Mouse (Mus musculus): ENCODE data around the gene Herc2. TPM values are rescaled to one million over a fixed set of nuclear protein-coding genes. Genes with fewer than 3 reads are reported as not detected.

Gene Herc2
- polyA plus RNA-seq, 1 experiment from 2014 or later, result 36.5 TPM

GRCm38 (mm10) chr7:56089097-56089496, 39.1 kb downstream of the Herc2 start:
- Histone ChIP-seq H3K4me3 (no peak overlapping the region), H3K36me3 (peaks cover 61% of the 10 kb centered on the region), H3K4me2 (replicated peaks) (no peak overlapping the region), H3K9ac (no peak overlapping the region), H3K9me3 (no peaks in the 10 kb centered on the region), H3K27me3 (replicated peaks) (no peaks in the 10 kb centered on the region), H3K4me1 (0 out of 2 replicates have a peak, but pooled peaks cover 3% of the 10 kb centered on the region), H3K27ac (no peak overlapping the region)
- 82% methylated on average over 3 of the region's 3 CpGs for WGBS
- no peak for ATAC-seq (ENCODE audit: low FRiP score, low read depth)

- ATAC-seq (ENCODE audit: low FRiP score, low read depth), result no peak
- peaks cover 63% of the 10 kb centered on the region for H3K36me3 ChIP-seq
- H3K27ac ChIP-seq, result no peak overlapping the region
- WGBS, result 94% methylated on average over 5 of the region's 5 CpGs
- no peak overlapping the region for H3K4me2 ChIP-seq (replicated peaks)
- no peak overlapping the region for H3K9ac ChIP-seq
- H3K27me3 ChIP-seq (replicated peaks), result no peaks in the 10 kb centered on the region
- no peaks in the 10 kb centered on the region for H3K9me3 ChIP-seq
- H3K4me1 ChIP-seq, result no peaks in the 10 kb centered on the region
- no peak overlapping the region for H3K4me3 ChIP-seq
Observed at GRCm38 (mm10) chr7:56091445-56091844, 41.4 kb downstream of the Herc2 start.

- H3K4me1 ChIP-seq, result no peaks in the 10 kb centered on the region
- H3K27me3 ChIP-seq (replicated peaks), result no peaks in the 10 kb centered on the region
- H3K4me3 ChIP-seq, result no peak overlapping the region
- WGBS, result 92% methylated on average over 5 of the region's 5 CpGs
- no peak overlapping the region for H3K4me2 ChIP-seq (replicated peaks)
- ATAC-seq (ENCODE audit: low FRiP score, low read depth), result no peak
- peaks cover 62% of the 10 kb centered on the region for H3K36me3 ChIP-seq
- no peak overlapping the region for H3K9ac ChIP-seq
- H3K27ac ChIP-seq, result no peak overlapping the region
- no peaks in the 10 kb centered on the region for H3K9me3 ChIP-seq
Observed at GRCm38 (mm10) chr7:56102293-56102847, 52.4 kb downstream of the Herc2 start.

- Histone ChIP-seq H3K27ac (no peak overlapping the region), H3K36me3 (peaks cover 23% of the 10 kb centered on the region), H3K4me3 (no peak overlapping the region), H3K4me2 (replicated peaks) (no peak overlapping the region), H3K27me3 (replicated peaks) (no peaks in the 10 kb centered on the region), H3K4me1 (no peaks in the 10 kb centered on the region), H3K9me3 (no peaks in the 10 kb centered on the region), H3K9ac (no peak overlapping the region)
- ATAC-seq (ENCODE audit: low FRiP score, low read depth), result no peak
- 92% methylated on average over 6 of the region's 6 CpGs for WGBS
Observed at GRCm38 (mm10) chr7:56112999-56113398, 63.0 kb downstream of the Herc2 start.

GRCm38 (mm10) chr7:56114148-56114547, 64.2 kb downstream of the Herc2 start:
- H3K9ac ChIP-seq, result no peak overlapping the region
- 98% methylated on average over 1 of the region's 1 CpGs for WGBS
- H3K27ac ChIP-seq, result no peak overlapping the region
- no peaks in the 10 kb centered on the region for H3K4me1 ChIP-seq
- no peaks in the 10 kb centered on the region for H3K9me3 ChIP-seq
- no peaks in the 10 kb centered on the region for H3K27me3 ChIP-seq (replicated peaks)
- no peak overlapping the region for H3K4me2 ChIP-seq (replicated peaks)
- no peak overlapping the region for H3K4me3 ChIP-seq
- peaks cover 19% of the 10 kb centered on the region for H3K36me3 ChIP-seq
- no peak for ATAC-seq (ENCODE audit: low FRiP score, low read depth)

- H3K4me3 ChIP-seq, result no peak overlapping the region
- 86% methylated on average over 7 of the region's 7 CpGs for WGBS
- no peaks in the 10 kb centered on the region for H3K9me3 ChIP-seq
- H3K9ac ChIP-seq, result no peak overlapping the region
- H3K36me3 ChIP-seq, result peaks cover 31% of the 10 kb centered on the region
- no peak overlapping the region for H3K4me2 ChIP-seq (replicated peaks)
- no peak for ATAC-seq (ENCODE audit: low FRiP score, low read depth)
- H3K27me3 ChIP-seq (replicated peaks), result no peaks in the 10 kb centered on the region
- H3K27ac ChIP-seq, result no peak overlapping the region
- H3K4me1 ChIP-seq, result no peaks in the 10 kb centered on the region
Observed at GRCm38 (mm10) chr7:56120968-56121367, 71.0 kb downstream of the Herc2 start.

GRCm38 (mm10) chr7:56121425-56121824, 71.4 kb downstream of the Herc2 start:
- Histone ChIP-seq H3K9me3 (no peaks in the 10 kb centered on the region), H3K9ac (no peak overlapping the region), H3K4me1 (no peaks in the 10 kb centered on the region), H3K36me3 (peaks cover 34% of the 10 kb centered on the region), H3K27ac (no peak overlapping the region), H3K4me2 (replicated peaks) (no peak overlapping the region), H3K4me3 (no peak overlapping the region), H3K27me3 (replicated peaks) (no peaks in the 10 kb centered on the region)
- 97% methylated on average over 5 of the region's 5 CpGs for WGBS
- no peak for ATAC-seq (ENCODE audit: low FRiP score, low read depth)

GRCm38 (mm10) chr7:56128080-56128479, 78.1 kb downstream of the Herc2 start:
- H3K4me1 ChIP-seq, result no peaks in the 10 kb centered on the region
- 94% methylated on average over 3 of the region's 3 CpGs for WGBS
- ATAC-seq (ENCODE audit: low FRiP score, low read depth), result no peak
- no peaks in the 10 kb centered on the region for H3K9me3 ChIP-seq
- no peak overlapping the region for H3K9ac ChIP-seq
- H3K4me3 ChIP-seq, result no peak overlapping the region
- H3K27me3 ChIP-seq (replicated peaks), result no peaks in the 10 kb centered on the region
- no peak overlapping the region for H3K27ac ChIP-seq
- no peak overlapping the region for H3K4me2 ChIP-seq (replicated peaks)
- H3K36me3 ChIP-seq, result peaks cover 31% of the 10 kb centered on the region

- 96% methylated on average over 3 of the region's 3 CpGs for WGBS
- H3K27ac ChIP-seq, result no peak overlapping the region
- H3K36me3 ChIP-seq, result peaks cover 41% of the 10 kb centered on the region
Observed at GRCm38 (mm10) chr7:56129577-56129976, 79.6 kb downstream of the Herc2 start.

GRCm38 (mm10) chr7:56131548-56131947, 81.6 kb downstream of the Herc2 start:
- Histone ChIP-seq H3K27ac (no peak overlapping the region), H3K9ac (no peak overlapping the region), H3K4me2 (replicated peaks) (no peak overlapping the region), H3K4me3 (no peak overlapping the region), H3K36me3 (peaks cover 45% of the 10 kb centered on the region), H3K4me1 (no peaks in the 10 kb centered on the region), H3K27me3 (replicated peaks) (no peaks in the 10 kb centered on the region), H3K9me3 (no peaks in the 10 kb centered on the region)
- no peak for ATAC-seq (ENCODE audit: low FRiP score, low read depth)
- 89% methylated on average over 6 of the region's 6 CpGs for WGBS

More at GRCm38 (mm10) chr7:56129577-56129976, 79.6 kb downstream of the Herc2 start:
- no peak overlapping the region for H3K4me2 ChIP-seq (replicated peaks)
- no peak overlapping the region for H3K9ac ChIP-seq
- H3K9me3 ChIP-seq, result no peaks in the 10 kb centered on the region
- no peak overlapping the region for H3K4me3 ChIP-seq
- no peaks in the 10 kb centered on the region for H3K4me1 ChIP-seq
- ATAC-seq (ENCODE audit: low FRiP score, low read depth), result no peak
- no peaks in the 10 kb centered on the region for H3K27me3 ChIP-seq (replicated peaks)

- peaks cover 37% of the 10 kb centered on the region for H3K36me3 ChIP-seq
Observed at GRCm38 (mm10) chr7:56138706-56139105, 88.7 kb downstream of the Herc2 start.

GRCm38 (mm10) chr7:56146424-56146823, 96.4 kb downstream of the Herc2 start:
- H3K36me3 ChIP-seq, result peaks cover 37% of the 10 kb centered on the region
- WGBS, result 97% methylated on average over 3 of the region's 3 CpGs
- no peak overlapping the region for H3K4me3 ChIP-seq
- no peak overlapping the region for H3K4me2 ChIP-seq (replicated peaks)
- ATAC-seq (ENCODE audit: low FRiP score, low read depth), result no peak
- H3K9me3 ChIP-seq, result no peaks in the 10 kb centered on the region
- H3K9ac ChIP-seq, result no peak overlapping the region
- H3K27me3 ChIP-seq (replicated peaks), result no peaks in the 10 kb centered on the region
- H3K27ac ChIP-seq, result no peak overlapping the region
- H3K4me1 ChIP-seq, result no peaks in the 10 kb centered on the region

More at GRCm38 (mm10) chr7:56138706-56139105, 88.7 kb downstream of the Herc2 start:
- Histone ChIP-seq H3K27ac (no peak overlapping the region), H3K4me1 (no peaks in the 10 kb centered on the region), H3K4me2 (replicated peaks) (no peak overlapping the region), H3K9me3 (no peaks in the 10 kb centered on the region), H3K4me3 (no peak overlapping the region), H3K27me3 (replicated peaks) (no peaks in the 10 kb centered on the region), H3K9ac (no peak overlapping the region)
- WGBS, result 93% methylated on average over 7 of the region's 7 CpGs
- no peak for ATAC-seq (ENCODE audit: low FRiP score, low read depth)

- WGBS, result 95% methylated on average over 7 of the region's 7 CpGs
- Histone ChIP-seq H3K36me3 (peaks cover 58% of the 10 kb centered on the region), H3K9me3 (no peaks in the 10 kb centered on the region), H3K4me1 (no peaks in the 10 kb centered on the region), H3K4me3 (no peak overlapping the region), H3K9ac (no peak overlapping the region), H3K27ac (no peak overlapping the region), H3K27me3 (replicated peaks) (no peaks in the 10 kb centered on the region), H3K4me2 (replicated peaks) (no peak overlapping the region)
- ATAC-seq (ENCODE audit: low FRiP score, low read depth), result no peak
Observed at GRCm38 (mm10) chr7:56148925-56149324, 98.9 kb downstream of the Herc2 start.
